Mouse (Mus musculus) intestine, postnatal 0 days (tissue): ENCODE data around the gene Rbx1. TPM values are rescaled to one million over a fixed set of nuclear protein-coding genes. Genes with fewer than 3 reads are reported as not detected.

Source experiments
- ATAC-seq: fragments of 200-750 bp; cut with Nextera tagmentation; 2 replicates; pipeline ENCODE4 v1.8.0; 2017; ENCODE audit warnings: mild to moderate bottlenecking, moderate TSS enrichment, moderate library complexity
- H3K27ac ChIP-seq: fragments of 300-500 bp; sonication (generic); 2 replicates; pipeline ENCODE4 v1.5.1; 2014; ENCODE audit warnings: mild to moderate bottlenecking, low read depth, low read length, moderate library complexity
- H3K27me3 ChIP-seq: fragments of 300-500 bp; sonication (generic); replicated peaks from 2 replicates; pipeline ENCODE4 v1.6.1; 2014; ENCODE audit warnings: low read length, mixed read lengths; ENCODE audit not compliant: control insufficient read depth, insufficient read depth
- H3K36me3 ChIP-seq: fragments of 300-500 bp; sonication (generic); 2 replicates; pipeline ENCODE4 v1.6.1; 2014; ENCODE audit warnings: mild to moderate bottlenecking, moderate library complexity; ENCODE audit not compliant: control insufficient read depth, insufficient read depth
- H3K4me1 ChIP-seq: fragments of 300-500 bp; sonication (generic); replicated peaks from 2 replicates; pipeline ENCODE4 v1.6.1; 2014; ENCODE audit warnings: antibody characterized with exemption, low read length, mixed read lengths; ENCODE audit not compliant: control insufficient read depth, insufficient read depth
- H3K4me2 ChIP-seq: fragments of 300-500 bp; sonication (generic); replicated peaks from 2 replicates; pipeline ENCODE4 v1.6.1; 2014; ENCODE audit warnings: low read depth, mild to moderate bottlenecking, moderate library complexity
- H3K4me3 ChIP-seq: fragments of 300-500 bp; sonication (generic); 2 replicates; pipeline ENCODE4 v1.5.1; 2014; ENCODE audit warnings: low read depth, low read length
- H3K9ac ChIP-seq: fragments of 300-500 bp; sonication (generic); 2 replicates; pipeline ENCODE4 v1.6.1; 2014; ENCODE audit warnings: mild to moderate bottlenecking, low read depth, low read length
- H3K9me3 ChIP-seq: fragments of 300-500 bp; sonication (generic); 2 replicates; pipeline ENCODE4 v1.6.1; 2016; ENCODE audit warnings: mixed run types; ENCODE audit not compliant: control insufficient read depth
- CTCF ChIP-seq: sonication (generic); IDR thresholded peaks from 2 replicates; pipeline ENCODE4 v1.5.1; 2016; ENCODE audit warnings: low read depth, mild to moderate bottlenecking, control low read depth, antibody characterized with exemption, moderate library complexity
- WGBS: fragments of 180-500 bp; shearing (Covaris S2); extraction: QIAGEN DNeasy Blood & Tissue Kit; methylation state at CpG from one replicate; pipeline ENCODE4 v1.1.7; 2014; 5-methylcytosine and 5-hydroxymethylcytosine counted together
- polyA plus RNA-seq: library from polyadenylated mRNA; unstranded; fragments of >200 nt; fragmentation: Nextera tagmentation; extraction: Ambion mirVana; gene quantifications from 2 replicates; pipeline ENCODE4 v1.2.1, GENCODE M21; 2015

Gene Rbx1
- polyA plus RNA-seq, 1 experiment from 2014 or later = 432 TPM

DNA sequence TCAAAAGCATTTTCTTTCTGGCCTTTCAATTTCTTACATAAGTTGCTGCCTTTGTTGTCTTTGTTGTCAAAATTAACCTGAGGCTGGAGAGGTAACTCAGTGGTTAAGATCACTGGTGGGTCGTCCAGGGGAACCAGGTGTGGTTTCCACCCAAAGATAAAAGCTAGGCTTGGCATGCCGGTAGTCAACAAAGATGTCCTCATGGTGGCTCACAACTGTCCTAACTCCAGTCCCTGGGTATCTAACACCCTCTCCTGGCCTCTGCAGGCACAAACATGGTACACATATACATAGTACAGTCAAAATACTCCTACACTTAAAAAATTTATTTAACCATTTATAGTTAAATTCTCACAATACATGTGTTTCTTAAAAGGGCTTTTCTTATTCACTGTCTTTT lies 38.1 kb upstream of the Rbx1 start:
- ATAC-seq = no peak
- WGBS = 71% methylated on average over 2 of the region's 2 CpGs

DNA sequence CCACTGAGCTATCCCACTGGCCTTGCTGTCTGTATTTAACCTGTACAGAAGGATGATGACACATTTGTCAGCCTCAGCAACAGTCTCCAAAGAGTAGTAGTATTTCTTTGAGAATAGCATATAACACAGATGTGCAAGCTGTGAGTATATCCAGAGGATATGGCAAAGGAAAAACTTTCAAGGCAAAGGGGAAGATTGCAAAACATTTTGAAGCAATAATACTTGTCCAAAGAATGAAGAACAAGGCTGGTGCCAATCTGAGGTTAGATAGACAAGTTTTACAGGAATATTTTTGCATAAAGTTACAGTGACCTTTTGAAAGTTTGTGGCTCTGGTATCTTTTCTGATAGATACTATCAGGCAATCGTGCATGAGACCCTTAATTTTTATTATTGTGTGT lies 34.9 kb upstream of the Rbx1 start:
- no peak overlapping the region for H3K4me3 ChIP-seq
- no peaks in the 10 kb centered on the region for H3K9me3 ChIP-seq
- ATAC-seq = no peak
- H3K27me3 ChIP-seq = no peaks in the 10 kb centered on the region
- H3K4me2 ChIP-seq = no peak overlapping the region
- H3K9ac ChIP-seq = no peak overlapping the region
- 49% methylated on average over 1 of the region's 1 CpGs for WGBS
- H3K4me1 ChIP-seq = no peaks in the 10 kb centered on the region
- TF ChIP-seq CTCF = no peak
- no peak overlapping the region for H3K27ac ChIP-seq
- H3K36me3 ChIP-seq = peaks cover 26% of the 10 kb centered on the region

More for the DNA sequence above, 38.1 kb upstream of the Rbx1 start:
- no peak overlapping the region for H3K27ac ChIP-seq
- no peak overlapping the region for H3K4me2 ChIP-seq
- H3K4me1 ChIP-seq = 0 out of 2 replicates have a peak, but pooled peaks cover 4% of the 10 kb centered on the region
- H3K27me3 ChIP-seq = no peaks in the 10 kb centered on the region
- no peaks in the 10 kb centered on the region for H3K9me3 ChIP-seq
- TF ChIP-seq CTCF = no peak
- peaks cover 26% of the 10 kb centered on the region for H3K36me3 ChIP-seq
- H3K4me3 ChIP-seq = no peak overlapping the region
- H3K9ac ChIP-seq = no peak overlapping the region

DNA sequence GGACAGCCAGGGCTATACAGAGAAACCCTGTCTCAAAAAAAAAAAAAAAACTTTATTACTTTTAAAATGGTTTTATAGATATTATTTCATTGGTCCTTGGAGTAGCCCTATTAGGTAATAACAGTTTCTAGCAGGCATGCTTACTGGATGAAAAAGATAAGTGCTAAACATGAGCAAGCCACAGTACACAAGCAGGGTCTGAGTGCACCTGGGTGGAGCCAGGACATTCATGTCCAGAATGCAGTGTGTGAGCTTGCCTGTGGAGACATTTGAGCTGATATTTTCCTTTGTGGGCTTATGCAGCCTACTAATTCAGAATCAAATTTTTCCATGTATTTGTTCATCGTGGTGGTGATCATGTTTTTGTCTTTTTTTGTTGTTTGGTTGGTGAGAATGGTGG lies 27.8 kb upstream of the Rbx1 start:
- TF ChIP-seq CTCF = no peak
- WGBS = 100% methylated on average over 1 of the region's 1 CpGs
- Histone ChIP-seq H3K4me1 (no peaks in the 10 kb centered on the region), H3K36me3 (peaks cover 19% of the 10 kb centered on the region; the same call in 1 of the 2 replicates), H3K27ac (no peak overlapping the region), H3K27me3 (no peaks in the 10 kb centered on the region), H3K9ac (no peak overlapping the region), H3K9me3 (no peaks in the 10 kb centered on the region), H3K4me2 (no peak overlapping the region), H3K4me3 (no peak overlapping the region)
- ATAC-seq = no peak

DNA sequence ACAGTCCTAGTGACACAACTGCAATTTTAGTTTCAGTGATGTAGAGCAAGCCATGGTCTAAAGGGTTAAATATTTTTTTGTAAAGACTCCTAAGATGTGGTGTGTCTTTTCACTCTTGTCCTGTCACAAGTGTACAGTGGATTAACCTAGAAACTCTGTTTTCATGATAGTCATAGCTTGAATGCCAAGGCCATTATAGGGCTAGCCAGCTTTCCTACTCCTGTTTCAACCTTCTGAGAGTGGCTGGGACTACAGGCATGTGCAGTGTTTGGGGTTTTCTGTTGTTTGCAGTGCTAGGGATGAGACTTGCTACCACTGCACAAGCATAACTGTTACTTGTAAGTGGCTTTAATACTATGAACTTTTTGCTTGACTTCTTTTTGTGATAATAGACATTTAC lies 26.9 kb upstream of the Rbx1 start:
- Histone ChIP-seq H3K27ac (no peak overlapping the region), H3K27me3 (no peaks in the 10 kb centered on the region), H3K9me3 (no peaks in the 10 kb centered on the region), H3K36me3 (peaks cover 26% of the 10 kb centered on the region), H3K4me3 (no peak overlapping the region), H3K4me1 (no peaks in the 10 kb centered on the region), H3K9ac (no peak overlapping the region), H3K4me2 (no peak overlapping the region)
- no peak for TF ChIP-seq CTCF
- no peak for ATAC-seq

DNA sequence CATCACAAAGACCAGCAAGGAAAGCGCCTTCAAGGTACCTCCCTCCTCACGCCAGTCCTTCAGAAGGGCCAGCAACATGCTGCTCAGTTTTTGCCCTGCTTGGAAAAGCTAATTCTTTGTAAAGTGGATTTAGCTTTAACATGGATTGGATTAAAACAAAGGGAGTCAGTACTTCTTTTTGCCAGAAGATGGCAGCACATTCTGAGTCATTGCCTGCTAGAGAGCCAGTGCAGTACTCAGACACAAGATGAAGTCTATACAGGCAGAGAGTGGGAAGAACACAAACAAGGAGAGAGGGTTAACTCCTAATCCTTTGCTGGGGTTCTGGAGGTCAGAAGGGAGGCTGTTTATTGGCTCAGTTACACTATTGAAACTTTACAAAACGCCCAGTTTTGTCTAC lies 17.6 kb upstream of the Rbx1 start:
- no peaks in the 10 kb centered on the region for H3K4me1 ChIP-seq
- peak; percentile 89 for TF ChIP-seq CTCF
- H3K9me3 ChIP-seq = no peaks in the 10 kb centered on the region
- H3K27ac ChIP-seq = no peak overlapping the region
- H3K36me3 ChIP-seq = peaks cover 28% of the 10 kb centered on the region
- no peaks in the 10 kb centered on the region for H3K27me3 ChIP-seq
- ATAC-seq = no peak
- H3K9ac ChIP-seq = no peak overlapping the region
- H3K4me3 ChIP-seq = no peak overlapping the region
- H3K4me2 ChIP-seq = no peak overlapping the region
- WGBS = 43% methylated on average over 3 of the region's 3 CpGs

DNA sequence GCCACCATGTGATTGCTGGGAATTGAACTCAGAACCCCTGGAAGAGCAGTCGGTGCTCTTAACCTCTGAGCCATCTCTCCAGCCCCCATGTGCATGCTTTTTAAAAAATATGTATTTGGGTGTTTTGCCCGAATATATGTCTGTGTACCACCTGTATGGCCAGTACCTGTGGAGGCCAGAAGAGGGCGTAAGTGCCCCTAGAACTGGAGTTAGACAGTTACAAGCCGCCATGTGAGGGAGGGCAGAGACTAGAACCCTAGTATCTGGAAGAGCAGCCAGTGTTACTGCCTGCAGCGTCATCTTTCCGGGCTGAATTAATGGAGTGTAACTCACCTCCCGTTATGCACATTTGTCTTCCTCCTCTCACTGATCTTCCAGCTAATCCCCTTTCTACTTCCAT lies 4.6 kb upstream of the Rbx1 start:
- Histone ChIP-seq H3K4me1 (no peaks in the 10 kb centered on the region), H3K4me3 (no peak overlapping the region), H3K27me3 (no peaks in the 10 kb centered on the region), H3K9ac (no peak overlapping the region), H3K27ac (no peak overlapping the region), H3K36me3 (no peaks in the 10 kb centered on the region), H3K4me2 (no peak overlapping the region), H3K9me3 (no peaks in the 10 kb centered on the region)
- 82% methylated on average over 7 of the region's 7 CpGs for WGBS
- ATAC-seq = no peak
- 0 out of 2 replicates have a peak, but pooled peaks have one; percentile 15 for TF ChIP-seq CTCF
